Mouse (Mus musculus): ENCODE measurements around the gene Scrn2. TPM values are rescaled to one million over a fixed set of nuclear protein-coding genes. Genes with fewer than 3 reads are reported as not detected.
A peak's percentile ranks its signal among the peaks of the same experiment; 100 is the strongest.

The Scrn2 gene
- polyA plus RNA-seq, 1 experiment, result 8.9 TPM

- H3K27ac ChIP-seq (ENCODE audit: control insufficient read depth, insufficient read depth, low read depth, low read length), result no peak overlapping the region
- peak overlapping the region; percentile 79 for H3K4me3 ChIP-seq (ENCODE audit: control insufficient read depth, low read depth, low read length)
- peaks cover 34% of the 10 kb centered on the region for H3K4me1 ChIP-seq (ENCODE audit: control insufficient read depth, insufficient read depth, low read length)
- no peak for TF ChIP-seq POLR2A (IDR thresholded peaks at IDR 0.05; ENCODE audit: control insufficient read depth, low read depth, low read length)
- TF ChIP-seq CTCF (IDR thresholded peaks at IDR 0.05; ENCODE audit: control insufficient read depth, insufficient read depth, insufficient replicate concordance, low read depth, low read length), result no peak
- no peaks in the 10 kb centered on the region for H3K36me3 ChIP-seq (ENCODE audit: control insufficient read depth, insufficient read depth, low read length)
- no peaks in the 10 kb centered on the region for H3K27me3 ChIP-seq (ENCODE audit: control insufficient read depth, insufficient read depth, low read length)
Observed at GRCm38 (mm10) chr11:96987873-96988655, 41.7 kb upstream of the Scrn2 start.

- peaks cover 24% of the 10 kb centered on the region for H3K4me1 ChIP-seq (ENCODE audit: control insufficient read depth, insufficient read depth, low read length)
- TF ChIP-seq CTCF (IDR thresholded peaks at IDR 0.05; ENCODE audit: control insufficient read depth, insufficient read depth, insufficient replicate concordance, low read depth, low read length), result no peak
- TF ChIP-seq POLR2A (IDR thresholded peaks at IDR 0.05; ENCODE audit: control insufficient read depth, low read depth, low read length), result no peak
- no peak overlapping the region for H3K4me3 ChIP-seq (ENCODE audit: control insufficient read depth, low read depth, low read length)
- H3K27ac ChIP-seq (ENCODE audit: control insufficient read depth, insufficient read depth, low read depth, low read length), result no peak overlapping the region
- H3K27me3 ChIP-seq (ENCODE audit: control insufficient read depth, insufficient read depth, low read length), result no peaks in the 10 kb centered on the region
- no peaks in the 10 kb centered on the region for H3K36me3 ChIP-seq (ENCODE audit: control insufficient read depth, insufficient read depth, low read length)
Observed at GRCm38 (mm10) chr11:96991501-96991900, 38.2 kb upstream of the Scrn2 start.

GRCm38 (mm10) chr11:96992722-96993311 is 36.9 kb upstream of the Scrn2 start:
- no peak for TF ChIP-seq POLR2A (IDR thresholded peaks at IDR 0.05; ENCODE audit: control insufficient read depth, low read depth, low read length)
- Histone ChIP-seq H3K27ac (ENCODE audit: control insufficient read depth, insufficient read depth, low read depth, low read length) (no peak overlapping the region), H3K4me1 (ENCODE audit: control insufficient read depth, insufficient read depth, low read length) (peaks cover 20% of the 10 kb centered on the region), H3K27me3 (ENCODE audit: control insufficient read depth, insufficient read depth, low read length) (no peaks in the 10 kb centered on the region), H3K36me3 (ENCODE audit: control insufficient read depth, insufficient read depth, low read length) (no peaks in the 10 kb centered on the region), H3K4me3 (ENCODE audit: control insufficient read depth, low read depth, low read length) (no peak overlapping the region)

GRCm38 (mm10) chr11:96995031-96995430 is 34.7 kb upstream of the Scrn2 start:
- H3K4me3 ChIP-seq (ENCODE audit: control insufficient read depth, low read depth, low read length), result no peak overlapping the region
- no peaks in the 10 kb centered on the region for H3K36me3 ChIP-seq (ENCODE audit: control insufficient read depth, insufficient read depth, low read length)
- no peak for TF ChIP-seq POLR2A (IDR thresholded peaks at IDR 0.05; ENCODE audit: control insufficient read depth, low read depth, low read length)
- no peak for TF ChIP-seq CTCF (IDR thresholded peaks at IDR 0.05; ENCODE audit: control insufficient read depth, insufficient read depth, insufficient replicate concordance, low read depth, low read length)
- no peaks in the 10 kb centered on the region for H3K27me3 ChIP-seq (ENCODE audit: control insufficient read depth, insufficient read depth, low read length)
- peaks cover 12% of the 10 kb centered on the region for H3K4me1 ChIP-seq (ENCODE audit: control insufficient read depth, insufficient read depth, low read length)
- H3K27ac ChIP-seq (ENCODE audit: control insufficient read depth, insufficient read depth, low read depth, low read length), result no peak overlapping the region

- Histone ChIP-seq H3K36me3 (ENCODE audit: control insufficient read depth, insufficient read depth, low read length) (no peaks in the 10 kb centered on the region), H3K4me1 (ENCODE audit: control insufficient read depth, insufficient read depth, low read length) (peaks cover 12% of the 10 kb centered on the region), H3K27me3 (ENCODE audit: control insufficient read depth, insufficient read depth, low read length) (no peaks in the 10 kb centered on the region), H3K4me3 (ENCODE audit: control insufficient read depth, low read depth, low read length) (no peak overlapping the region), H3K27ac (ENCODE audit: control insufficient read depth, insufficient read depth, low read depth, low read length) (no peak overlapping the region)
- TF ChIP-seq POLR2A (IDR thresholded peaks at IDR 0.05; ENCODE audit: control insufficient read depth, low read depth, low read length) (no peak), CTCF (IDR thresholded peaks at IDR 0.05; ENCODE audit: control insufficient read depth, insufficient read depth, insufficient replicate concordance, low read depth, low read length) (no peak)
Observed at GRCm38 (mm10) chr11:96995836-96996772, 33.6 kb upstream of the Scrn2 start.

GRCm38 (mm10) chr11:96996773-96997379 is 32.9 kb upstream of the Scrn2 start:
- H3K27ac ChIP-seq (ENCODE audit: control insufficient read depth, insufficient read depth, low read depth, low read length), result no peak overlapping the region
- H3K36me3 ChIP-seq (ENCODE audit: control insufficient read depth, insufficient read depth, low read length), result no peaks in the 10 kb centered on the region
- TF ChIP-seq CTCF (IDR thresholded peaks at IDR 0.05; ENCODE audit: control insufficient read depth, insufficient read depth, insufficient replicate concordance, low read depth, low read length) (no peak), POLR2A (IDR thresholded peaks at IDR 0.05; ENCODE audit: control insufficient read depth, low read depth, low read length) (no peak)
- H3K4me1 ChIP-seq (ENCODE audit: control insufficient read depth, insufficient read depth, low read length), result peaks cover 12% of the 10 kb centered on the region
- H3K4me3 ChIP-seq (ENCODE audit: control insufficient read depth, low read depth, low read length), result peak overlapping the region; percentile 52
- no peaks in the 10 kb centered on the region for H3K27me3 ChIP-seq (ENCODE audit: control insufficient read depth, insufficient read depth, low read length)
